Mouse (Mus musculus) stomach, postnatal 0 days (tissue): ENCODE results near the gene Gtpbp3.

Experiments used
- CTCF ChIP-seq: IDR thresholded peaks from 2 replicates; pipeline ENCODE4 v1.5.1; 2016; ENCODE audit warnings: antibody characterized with exemption, low read depth, mild to moderate bottlenecking, moderate library complexity
- EP300 ChIP-seq: optimal IDR thresholded peaks from 2 replicates; pipeline ENCODE3; 2016; ENCODE audit warnings: antibody characterized with exemption

DNA sequence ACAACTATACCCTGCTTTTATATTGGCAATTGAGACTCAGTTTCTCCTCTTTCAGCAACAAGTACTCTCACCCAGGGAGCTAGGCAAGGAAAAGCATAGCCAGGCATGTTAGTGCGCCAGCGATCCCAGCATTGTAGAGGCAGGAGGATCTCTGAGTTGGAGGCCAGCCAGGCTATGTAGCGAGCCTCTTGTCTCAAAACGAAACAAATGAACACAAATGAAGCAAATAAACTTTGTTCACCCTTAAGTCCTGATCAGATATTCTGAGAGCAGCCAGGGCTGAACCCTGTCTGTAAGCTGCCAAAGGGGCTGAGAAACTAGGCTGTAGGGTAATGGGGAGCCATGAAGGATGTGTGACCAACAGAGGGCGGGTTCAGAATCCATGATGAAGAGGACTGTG lies 7.9 kb downstream of the Gtpbp3 start:
- TF ChIP-seq EP300 (no peak), CTCF (no peak)
